Mouse (Mus musculus) intestine, embryonic 14.5 days (tissue): ENCODE data around the gene Sco2. TPM values are rescaled to one million over a fixed set of nuclear protein-coding genes. Genes with fewer than 3 reads are reported as not detected.

ENCODE experiments used
- ATAC-seq: fragments of 200-750 bp; cut with Nextera tagmentation; replicated peaks from 2 replicates; pipeline ENCODE4 v1.8.0; 2017; ENCODE audit warnings: low read depth, moderate number of reproducible peaks, moderate TSS enrichment, moderate library complexity; ENCODE audit not compliant: low FRiP score, low TSS enrichment
- DNase-seq: peaks from one replicate; pipeline ENCODE4 v3.0.0-alpha.2; 2018; ENCODE audit warnings: low spot score
- H3K27ac ChIP-seq: fragments of 300-500 bp; sonication (generic); 2 replicates; pipeline ENCODE4 v1.5.1; 2014; ENCODE audit warnings: low read depth, mild to moderate bottlenecking, control low read depth
- H3K27me3 ChIP-seq: fragments of 300-500 bp; sonication (generic); replicated peaks from 2 replicates; pipeline ENCODE4 v1.6.1; 2014; ENCODE audit warnings: low read length, control low read depth; ENCODE audit not compliant: control insufficient read depth, insufficient read depth
- H3K36me3 ChIP-seq: fragments of 300-500 bp; sonication (generic); 2 replicates; pipeline ENCODE4 v1.6.1; 2014; ENCODE audit warnings: low read length, control low read depth; ENCODE audit not compliant: control insufficient read depth, insufficient read depth
- H3K4me1 ChIP-seq: fragments of 300-500 bp; sonication (generic); replicated peaks from 2 replicates; pipeline ENCODE4 v1.6.1; 2014; ENCODE audit warnings: low read length, control low read depth, mixed read lengths; ENCODE audit not compliant: control insufficient read depth, insufficient read depth
- H3K4me2 ChIP-seq: fragments of 300-500 bp; sonication (generic); 2 replicates; pipeline ENCODE4 v1.6.1; 2014; ENCODE audit warnings: low read length
- H3K4me3 ChIP-seq: fragments of 300-500 bp; sonication (generic); 2 replicates; pipeline ENCODE4 v1.5.1; 2014; ENCODE audit warnings: low read depth, low read length, control low read depth, mixed read lengths
- H3K9ac ChIP-seq: fragments of 300-500 bp; sonication (generic); 2 replicates; pipeline ENCODE4 v1.6.1; 2014; ENCODE audit warnings: mild to moderate bottlenecking, low read length
- H3K9me3 ChIP-seq: fragments of 300-500 bp; sonication (generic); 2 replicates; pipeline ENCODE4 v1.6.1; 2016; ENCODE audit warnings: low read length, control low read depth; ENCODE audit not compliant: control insufficient read depth
- WGBS: fragments of 180-500 bp; shearing (Covaris S2); extraction: QIAGEN DNeasy Blood & Tissue Kit; methylation state at CpG from one replicate; pipeline ENCODE4 v1.1.7; 2014; 5-methylcytosine and 5-hydroxymethylcytosine counted together
- polyA plus RNA-seq: library from polyadenylated mRNA; unstranded; fragments of >200 nt; fragmentation: Nextera tagmentation; extraction: Ambion mirVana; gene quantifications from 2 replicates; pipeline ENCODE4 v1.2.1, GENCODE M21; 2014

Sco2 gene
- polyA plus RNA-seq, 1 experiment from 2014 or later = 14.6 TPM

DNA sequence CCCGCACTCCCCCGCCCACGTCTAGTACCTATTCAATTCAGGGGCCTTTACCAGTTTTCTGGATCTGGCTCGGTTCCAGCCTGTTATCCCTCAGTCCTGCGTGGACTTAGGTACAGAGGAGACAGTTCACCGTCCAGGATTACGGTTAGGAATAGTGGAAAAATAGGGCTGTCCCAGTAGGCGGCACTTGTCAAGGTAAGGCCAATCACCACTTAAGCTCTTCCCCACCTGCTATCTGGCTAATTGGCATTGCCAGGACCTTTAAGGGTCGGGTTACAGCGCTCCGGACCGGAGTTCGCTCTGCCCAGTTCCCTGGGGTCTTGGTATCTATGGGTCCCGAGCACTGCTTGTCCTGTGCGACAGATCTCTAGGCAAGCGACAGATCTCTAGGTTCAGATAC lies 3.3 kb upstream of the Sco2 start, which contains the start of gene Tymp:
Gene Tymp (minus strand): TSS at position 83 of the 400 bp plus-strand sequence.
- peaks cover 8% of the 10 kb centered on the region for H3K36me3 ChIP-seq
- peaks cover 46% of the 10 kb centered on the region for H3K27me3 ChIP-seq
- ATAC-seq = no peak
- H3K27ac ChIP-seq = no peak within 1 kb of the TSS
- H3K4me2 ChIP-seq = peak within 1 kb of the TSS; percentile 29
- no peaks in the 10 kb centered on the region for H3K9me3 ChIP-seq
- DNase-seq = no peak
- H3K4me3 ChIP-seq = no peak within 1 kb of the TSS; the same call in 1 of the 2 replicates
- no peak within 1 kb of the TSS for H3K9ac ChIP-seq
- WGBS = 26% methylated on average over 16 of the region's 16 CpGs
- peaks cover 26% of the 10 kb centered on the region for H3K4me1 ChIP-seq

DNA sequence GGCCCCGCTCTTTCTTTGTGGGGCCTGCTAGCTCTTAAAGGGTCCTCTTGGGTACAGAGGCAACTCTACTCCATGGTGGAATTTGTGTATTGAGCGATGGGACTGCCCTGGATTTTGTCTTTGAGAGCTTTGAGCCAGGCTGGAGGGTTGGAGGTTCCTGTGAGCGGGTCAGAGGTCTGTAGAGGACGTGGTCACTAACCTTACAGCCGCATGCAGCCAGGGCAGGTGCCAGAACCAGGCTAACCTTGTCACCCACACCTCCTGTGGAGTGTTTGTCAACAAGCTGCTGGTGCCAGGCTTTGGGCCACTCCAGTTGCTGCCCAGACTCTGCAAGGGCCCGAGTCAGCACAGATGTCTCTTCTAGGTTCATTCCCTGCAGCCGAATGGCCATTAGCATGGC lies 2.4 kb upstream of the Sco2 start:
- H3K4me2 ChIP-seq = no peak overlapping the region
- peaks cover 26% of the 10 kb centered on the region for H3K4me1 ChIP-seq
- peaks cover 17% of the 10 kb centered on the region for H3K36me3 ChIP-seq
- no peak overlapping the region for H3K9ac ChIP-seq
- H3K9me3 ChIP-seq = no peaks in the 10 kb centered on the region
- WGBS = 82% methylated on average over 7 of the region's 7 CpGs
- no peak overlapping the region for H3K4me3 ChIP-seq
- no peak for ATAC-seq
- peaks cover 46% of the 10 kb centered on the region for H3K27me3 ChIP-seq
- no peak overlapping the region for H3K27ac ChIP-seq
- DNase-seq = no peak

DNA sequence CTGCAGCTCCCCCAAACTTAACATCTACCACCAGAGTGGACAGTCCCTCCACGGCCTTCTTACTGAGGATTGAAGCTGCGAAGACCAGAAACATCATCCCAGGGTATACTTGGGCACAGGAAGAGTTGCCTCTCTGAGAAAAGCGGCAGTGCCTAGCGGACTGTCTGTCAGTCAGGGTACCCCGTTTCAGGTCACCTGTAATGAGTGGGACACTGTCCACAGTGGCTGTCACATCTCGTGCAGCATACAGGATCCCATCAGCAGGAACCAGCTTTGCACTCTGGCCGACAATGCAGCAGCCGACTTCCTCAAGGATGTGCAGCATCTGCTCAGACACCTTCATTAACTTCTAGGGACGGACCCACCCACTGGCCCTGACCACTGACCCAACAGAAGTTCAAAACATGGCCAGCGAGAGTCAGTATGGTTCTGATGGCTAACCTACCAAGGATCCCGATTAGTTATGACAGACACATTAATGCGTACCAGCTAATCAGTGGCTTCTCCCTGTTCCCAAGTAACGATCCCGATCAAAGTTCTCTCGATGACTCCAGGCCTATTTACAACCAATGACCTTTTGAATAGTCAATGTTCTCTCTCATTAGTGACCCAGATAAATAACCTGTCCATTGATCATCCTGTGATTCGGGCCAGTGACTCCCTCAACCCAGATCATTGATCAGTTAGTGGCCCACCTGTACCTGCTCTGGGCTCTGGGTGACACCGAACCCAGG lies 1.3 kb upstream of the Sco2 start:
- WGBS = 92% methylated on average over 17 of the region's 17 CpGs
- Histone ChIP-seq H3K27ac (no peak overlapping the region), H3K4me2 (no peak overlapping the region), H3K36me3 (peaks cover 27% of the 10 kb centered on the region), H3K27me3 (peaks cover 39% of the 10 kb centered on the region), H3K4me3 (no peak overlapping the region), H3K9me3 (no peaks in the 10 kb centered on the region), H3K9ac (no peak overlapping the region), H3K4me1 (peaks cover 26% of the 10 kb centered on the region)
- no peak for ATAC-seq
- DNase-seq = no peak

DNA sequence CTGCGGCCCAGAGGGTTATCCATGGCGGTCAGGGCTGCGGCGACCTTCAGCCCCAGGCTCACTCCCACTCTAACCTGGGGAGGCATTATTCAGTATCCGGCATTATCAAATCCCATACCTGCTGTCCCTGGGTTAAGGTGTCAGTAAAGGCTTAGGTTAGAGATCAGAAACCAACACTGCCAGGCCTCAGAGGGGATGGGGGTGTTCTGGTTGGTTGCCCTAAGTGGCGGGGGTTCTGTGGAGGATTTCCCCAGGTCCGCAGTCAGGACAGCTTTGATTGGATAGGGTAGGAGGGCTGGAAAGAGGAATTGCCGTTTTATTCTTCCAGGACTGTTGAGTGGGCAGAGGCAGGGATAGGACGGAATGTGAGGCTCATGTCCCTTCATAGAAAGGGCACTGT lies 694 bp upstream of the Sco2 start:
- DNase-seq = no peak
- Histone ChIP-seq H3K36me3 (peaks cover 34% of the 10 kb centered on the region), H3K27ac (no peak overlapping the region; the same call in 1 of the 2 replicates), H3K27me3 (peaks cover 33% of the 10 kb centered on the region), H3K9ac (peak overlapping the region; percentile 70), H3K4me1 (peaks cover 23% of the 10 kb centered on the region), H3K4me3 (peak overlapping the region; percentile 68), H3K9me3 (no peaks in the 10 kb centered on the region), H3K4me2 (peak overlapping the region; percentile 77)
- WGBS = 50% methylated on average over 9 of the region's 9 CpGs
- ATAC-seq = no peak

DNA sequence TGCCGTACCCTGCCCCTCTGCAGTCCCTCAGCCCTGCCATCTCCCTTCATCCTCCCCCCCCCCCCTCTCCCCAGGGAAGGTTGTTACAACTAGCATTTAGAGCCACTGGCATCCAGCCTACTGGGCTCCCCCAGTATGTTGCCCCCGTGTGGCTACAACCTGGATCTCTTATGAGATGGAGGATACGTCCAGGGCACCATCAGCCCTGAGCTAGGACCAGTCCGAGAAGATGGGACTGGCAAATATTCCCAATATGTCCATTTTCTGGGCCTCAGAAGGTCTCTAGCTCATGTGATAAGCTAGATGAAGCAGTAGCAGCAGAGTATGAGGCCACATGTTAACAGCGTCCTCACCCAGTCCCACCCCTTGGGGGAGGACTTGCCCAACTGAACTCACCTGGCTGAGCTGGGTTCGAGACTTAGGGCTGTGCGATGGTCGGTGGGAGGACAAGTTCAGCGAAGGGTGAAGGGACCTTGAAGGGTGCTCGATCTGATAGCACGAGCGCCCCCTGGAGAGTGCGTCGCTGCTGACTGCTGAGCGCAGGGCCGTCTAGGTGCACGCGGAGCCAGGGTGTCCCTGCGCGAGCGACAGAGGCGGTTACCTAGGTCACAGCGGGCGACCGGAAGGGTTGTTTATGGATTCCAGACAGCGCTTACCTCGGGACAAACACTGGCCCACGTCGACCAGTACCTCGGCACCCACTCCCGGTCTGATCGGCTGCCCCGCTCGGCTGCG lies 452 bp downstream of the Sco2 start:
- Histone ChIP-seq H3K9ac (peak overlapping the region; percentile 70), H3K36me3 (peaks cover 45% of the 10 kb centered on the region), H3K4me3 (peak overlapping the region; percentile 68), H3K27me3 (peaks cover 22% of the 10 kb centered on the region), H3K4me1 (peaks cover 11% of the 10 kb centered on the region), H3K27ac (peak overlapping the region; percentile 86), H3K4me2 (peak overlapping the region; percentile 77), H3K9me3 (no peaks in the 10 kb centered on the region)
- ATAC-seq (peak; percentile 80), DNase-seq (peak; percentile 93)
- WGBS = 2% methylated on average over 35 of the region's 35 CpGs

DNA sequence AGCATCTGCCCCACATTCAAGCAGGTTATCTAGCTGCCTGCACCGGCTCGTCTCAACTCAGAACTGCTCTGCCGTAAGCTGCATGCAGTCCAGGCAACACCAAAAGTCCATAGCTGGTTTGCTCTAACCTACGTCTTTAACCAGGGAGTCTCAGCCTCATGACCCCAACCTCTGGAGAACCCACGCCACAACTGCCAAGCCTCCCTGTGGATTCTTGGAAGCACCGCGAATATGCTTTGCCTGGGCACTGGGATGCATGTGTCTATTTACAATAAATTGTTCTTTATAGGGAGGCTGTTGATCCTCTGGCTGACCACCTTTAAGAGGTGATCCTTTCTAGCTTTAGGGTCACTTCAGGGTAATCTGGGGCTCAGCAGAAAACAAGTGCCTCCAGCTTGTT lies 1.1 kb downstream of the Sco2 start:
- DNase-seq (no peak), ATAC-seq (no peak)
- 85% methylated on average over 7 of the region's 7 CpGs for WGBS

DNA sequence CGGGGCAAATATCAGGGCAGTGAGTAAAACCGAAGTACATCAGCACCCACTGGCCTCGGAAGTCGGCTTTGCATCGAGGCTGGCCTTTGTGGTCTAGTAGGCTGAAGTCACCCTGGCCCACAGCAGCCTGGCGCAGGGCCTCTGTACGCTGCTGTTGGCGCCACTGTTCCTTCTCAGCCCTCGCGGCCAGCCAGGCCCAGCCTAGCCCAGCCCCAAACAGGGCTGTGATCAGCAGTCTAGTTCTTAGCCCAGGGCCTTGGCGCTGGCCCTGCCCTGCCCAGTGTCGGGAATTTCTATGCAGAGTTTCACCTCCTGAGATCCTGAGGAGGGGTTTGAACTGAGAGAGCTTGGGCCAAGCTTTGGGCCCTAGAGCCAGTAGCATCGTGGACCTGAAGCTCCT lies 1.6 kb downstream of the Sco2 start:
- no peak for ATAC-seq
- Histone ChIP-seq H3K4me3 (no peak overlapping the region), H3K27me3 (peaks cover 10% of the 10 kb centered on the region), H3K9ac (no peak overlapping the region), H3K4me2 (no peak overlapping the region), H3K27ac (no peak overlapping the region), H3K9me3 (no peaks in the 10 kb centered on the region), H3K4me1 (0 out of 2 replicates have a peak, but pooled peaks cover 5% of the 10 kb centered on the region), H3K36me3 (peaks cover 56% of the 10 kb centered on the region)
- DNase-seq = no peak
- WGBS = 85% methylated on average over 13 of the region's 13 CpGs

More for the DNA sequence above, 1.1 kb downstream of the Sco2 start:
- Histone ChIP-seq H3K4me2 (peak overlapping the region; percentile 77), H3K4me3 (no peak overlapping the region; the same call in 1 of the 2 replicates), H3K9me3 (no peaks in the 10 kb centered on the region), H3K27ac (no peak overlapping the region), H3K9ac (no peak overlapping the region), H3K27me3 (peaks cover 15% of the 10 kb centered on the region), H3K4me1 (peaks cover 10% of the 10 kb centered on the region; the same call in 1 of the 2 replicates), H3K36me3 (peaks cover 52% of the 10 kb centered on the region)

DNA sequence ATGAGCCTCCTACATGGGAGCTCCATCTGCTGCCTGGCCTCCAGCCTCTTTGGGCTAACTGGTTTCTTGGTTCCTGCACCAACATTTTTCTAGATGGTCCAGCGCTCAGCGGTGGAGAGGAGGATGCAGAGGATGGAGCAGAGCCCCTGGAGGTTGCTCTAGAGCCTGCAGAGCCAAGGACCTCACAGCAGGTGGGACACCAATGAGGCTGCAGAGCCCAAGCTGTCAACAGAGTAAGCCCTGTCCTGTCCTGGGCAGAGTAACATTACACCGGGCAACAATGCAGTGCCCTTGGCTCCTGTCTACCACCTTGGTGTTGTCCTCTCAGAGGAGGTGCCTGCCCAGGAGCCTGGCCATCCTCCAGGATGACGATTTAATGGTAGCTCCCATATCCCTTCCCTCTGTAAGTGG lies 8.5 kb downstream of the Sco2 start:
- WGBS = 92% methylated on average over 4 of the region's 4 CpGs
- Histone ChIP-seq H3K27ac (no peak overlapping the region), H3K27me3 (no peaks in the 10 kb centered on the region), H3K36me3 (peaks cover 97% of the 10 kb centered on the region), H3K9ac (no peak overlapping the region), H3K4me2 (no peak overlapping the region), H3K9me3 (no peaks in the 10 kb centered on the region), H3K4me3 (no peak overlapping the region), H3K4me1 (no peaks in the 10 kb centered on the region)
- ATAC-seq (no peak), DNase-seq (no peak)
